Mouse (Mus musculus) hindbrain, embryonic 16.5 days (tissue): Measurements from ENCODE around the gene Hoxb5. TPM values are rescaled to one million over a fixed set of nuclear protein-coding genes. Genes with fewer than 3 reads are reported as not detected.

Experiments used
- ATAC-seq: fragments of 200-750 bp; cut with Nextera tagmentation; 2 replicates; pipeline ENCODE4 v1.8.0; 2017; ENCODE audit warnings: moderate TSS enrichment, moderate library complexity
- H3K27ac ChIP-seq: fragments of 300-500 bp; sonication (generic); 2 replicates; pipeline ENCODE4 v1.5.1; 2014; ENCODE audit warnings: low read depth, mild to moderate bottlenecking, control low read depth, low read length, moderate library complexity
- H3K27me3 ChIP-seq: fragments of 300-500 bp; sonication (generic); replicated peaks from 2 replicates; pipeline ENCODE4 v1.6.1; 2014; ENCODE audit warnings: low read length; ENCODE audit not compliant: control insufficient read depth, insufficient read depth
- H3K36me3 ChIP-seq: fragments of 300-500 bp; sonication (generic); 2 replicates; pipeline ENCODE4 v1.6.1; 2014; ENCODE audit warnings: mild to moderate bottlenecking, low read length, moderate library complexity, mixed read lengths; ENCODE audit not compliant: control insufficient read depth, insufficient read depth
- H3K4me1 ChIP-seq: fragments of 300-500 bp; sonication (generic); 2 replicates; pipeline ENCODE4 v1.6.1; 2014; ENCODE audit warnings: low read depth, low read length; ENCODE audit not compliant: control insufficient read depth, insufficient read depth
- H3K4me2 ChIP-seq: fragments of 300-500 bp; sonication (generic); 2 replicates; pipeline ENCODE4 v1.6.1; 2014; ENCODE audit warnings: mild to moderate bottlenecking, low read length, control low read depth, moderate library complexity
- H3K4me3 ChIP-seq: fragments of 300-500 bp; sonication (generic); 2 replicates; pipeline ENCODE4 v1.5.1; 2014; ENCODE audit warnings: mild to moderate bottlenecking, low read length, control low read depth, moderate library complexity
- H3K9ac ChIP-seq: fragments of 300-500 bp; sonication (generic); 2 replicates; pipeline ENCODE4 v1.6.1; 2014; ENCODE audit warnings: low read depth, mild to moderate bottlenecking, control low read depth, low read length, moderate library complexity
- H3K9me3 ChIP-seq: fragments of 300-500 bp; sonication (generic); 2 replicates; pipeline ENCODE4 v1.6.1; 2014; ENCODE audit warnings: mild to moderate bottlenecking, low read length, moderate library complexity; ENCODE audit not compliant: control insufficient read depth
- WGBS: fragments of 180-500 bp; shearing (Covaris S2); extraction: QIAGEN DNeasy Blood & Tissue Kit; methylation state at CpG from one replicate; pipeline ENCODE4 v1.1.7; 2014; 5-methylcytosine and 5-hydroxymethylcytosine counted together
- polyA plus RNA-seq: library from polyadenylated mRNA; unstranded; fragments of >200 nt; fragmentation: Nextera tagmentation; extraction: Ambion mirVana; gene quantifications from 2 replicates; pipeline ENCODE4 v1.2.1, GENCODE M21; 2015

The Hoxb5 gene
- polyA plus RNA-seq, 1 experiment from 2014 or later: 133 TPM

DNA sequence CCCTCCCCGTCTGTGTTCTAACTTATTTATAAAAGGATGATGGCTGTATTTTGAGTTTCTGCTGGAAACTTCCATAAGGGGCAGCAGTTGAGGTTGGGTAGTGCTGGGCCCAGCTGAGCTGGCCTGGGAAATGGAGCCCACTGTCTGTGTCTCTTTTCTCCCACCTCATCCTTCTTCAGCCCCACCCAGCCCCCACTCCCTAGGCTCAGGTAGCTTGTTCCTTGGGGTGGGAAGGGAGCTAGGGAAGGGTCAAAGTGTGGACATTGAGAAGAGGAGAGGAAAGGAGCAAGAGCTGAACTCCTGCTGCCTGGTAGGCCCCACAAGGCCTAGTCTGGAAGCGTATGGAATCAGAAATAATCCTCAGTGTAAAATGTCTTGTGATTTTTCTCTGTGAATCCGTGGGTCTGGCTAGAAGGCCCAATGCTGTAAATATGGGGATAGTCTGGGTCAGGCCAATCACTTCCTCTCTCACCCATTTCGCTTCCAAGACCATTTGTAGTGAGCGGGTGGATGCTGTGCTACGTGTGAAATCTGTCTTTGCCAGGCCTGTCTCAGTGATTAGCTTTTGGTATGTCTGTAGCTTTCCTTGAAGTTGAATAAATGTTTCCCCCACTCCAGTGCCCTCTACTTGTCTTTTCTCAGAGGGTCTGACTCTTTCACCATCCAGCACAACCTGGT is 2.5 kb downstream of the Hoxb5 start:
- Histone ChIP-seq H3K4me3 (peak overlapping the region; percentile 28), H3K27me3 (peaks cover 49% of the 10 kb centered on the region), H3K36me3 (no peaks in the 10 kb centered on the region), H3K9me3 (no peaks in the 10 kb centered on the region), H3K4me2 (peak overlapping the region; percentile 62), H3K27ac (peak overlapping the region; percentile 90), H3K4me1 (no peaks in the 10 kb centered on the region), H3K9ac (peak overlapping the region; percentile 73)
- no peak for ATAC-seq
- WGBS: 35% methylated on average over 6 of the region's 6 CpGs

GRCm38 (mm10) chr11:96306183-96306907 is 3.2 kb downstream of the Hoxb5 start:
- Histone ChIP-seq H3K9me3 (no peaks in the 10 kb centered on the region), H3K27me3 (peaks cover 52% of the 10 kb centered on the region), H3K9ac (peak overlapping the region; percentile 73), H3K4me1 (no peaks in the 10 kb centered on the region), H3K36me3 (no peaks in the 10 kb centered on the region), H3K4me2 (peak overlapping the region; percentile 62), H3K4me3 (peak overlapping the region; percentile 28), H3K27ac (peak overlapping the region; percentile 90)
- no peak for ATAC-seq
- 20% methylated on average over 7 of the region's 7 CpGs for WGBS

- Histone ChIP-seq H3K36me3 (no peaks in the 10 kb centered on the region), H3K27ac (peak overlapping the region; percentile 90), H3K4me3 (peak overlapping the region; percentile 28), H3K4me1 (no peaks in the 10 kb centered on the region), H3K4me2 (peak overlapping the region; percentile 62), H3K27me3 (peaks cover 55% of the 10 kb centered on the region), H3K9me3 (no peaks in the 10 kb centered on the region), H3K9ac (no peak overlapping the region)
- no peak for ATAC-seq
- 6% methylated on average over 13 of the region's 13 CpGs for WGBS
These were observed 3.8 kb downstream of the Hoxb5 start for GRCm38 (mm10) chr11:96306908-96307269.

GRCm38 (mm10) chr11:96308763-96309162 is 5.6 kb downstream of the Hoxb5 start:
- Histone ChIP-seq H3K9ac (peak overlapping the region; percentile 29; the same call in 1 of the 2 replicates), H3K36me3 (no peaks in the 10 kb centered on the region), H3K4me2 (peak overlapping the region; percentile 62), H3K27ac (peak overlapping the region; percentile 59), H3K9me3 (no peaks in the 10 kb centered on the region), H3K4me1 (no peaks in the 10 kb centered on the region), H3K4me3 (peak overlapping the region; percentile 13), H3K27me3 (peaks cover 68% of the 10 kb centered on the region)
- WGBS: 15% methylated on average over 4 of the region's 4 CpGs
- no peak for ATAC-seq

DNA sequence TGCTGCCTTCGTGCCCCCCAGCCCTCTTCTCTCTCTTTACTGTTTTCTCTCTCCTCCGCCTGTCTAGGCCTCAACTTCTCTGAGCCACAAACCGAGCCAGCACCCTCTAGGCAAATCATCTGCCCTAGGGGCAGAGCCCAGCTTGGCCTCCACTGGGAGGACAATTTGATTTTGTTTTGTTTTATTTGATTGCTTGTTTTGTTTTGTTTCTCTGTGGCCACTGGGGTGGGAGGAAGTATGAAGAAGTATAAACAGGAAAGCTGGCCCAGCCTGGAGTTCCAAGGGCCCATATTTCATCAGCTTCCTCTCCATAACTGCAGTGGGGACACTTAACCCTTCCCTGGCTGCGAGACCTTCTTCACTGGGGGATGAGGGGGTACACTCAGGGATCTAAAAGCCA is 6.2 kb downstream of the Hoxb5 start:
- peak overlapping the region; percentile 29; the same call in 1 of the 2 replicates for H3K9ac ChIP-seq
- peak overlapping the region; percentile 62 for H3K4me2 ChIP-seq
- peak overlapping the region; percentile 72 for H3K27ac ChIP-seq
- peaks cover 69% of the 10 kb centered on the region for H3K27me3 ChIP-seq
- no peak for ATAC-seq
- no peaks in the 10 kb centered on the region for H3K36me3 ChIP-seq
- no peaks in the 10 kb centered on the region for H3K9me3 ChIP-seq
- H3K4me1 ChIP-seq: no peaks in the 10 kb centered on the region
- WGBS: 14% methylated on average over 4 of the region's 4 CpGs
- peak overlapping the region; percentile 13 for H3K4me3 ChIP-seq

DNA sequence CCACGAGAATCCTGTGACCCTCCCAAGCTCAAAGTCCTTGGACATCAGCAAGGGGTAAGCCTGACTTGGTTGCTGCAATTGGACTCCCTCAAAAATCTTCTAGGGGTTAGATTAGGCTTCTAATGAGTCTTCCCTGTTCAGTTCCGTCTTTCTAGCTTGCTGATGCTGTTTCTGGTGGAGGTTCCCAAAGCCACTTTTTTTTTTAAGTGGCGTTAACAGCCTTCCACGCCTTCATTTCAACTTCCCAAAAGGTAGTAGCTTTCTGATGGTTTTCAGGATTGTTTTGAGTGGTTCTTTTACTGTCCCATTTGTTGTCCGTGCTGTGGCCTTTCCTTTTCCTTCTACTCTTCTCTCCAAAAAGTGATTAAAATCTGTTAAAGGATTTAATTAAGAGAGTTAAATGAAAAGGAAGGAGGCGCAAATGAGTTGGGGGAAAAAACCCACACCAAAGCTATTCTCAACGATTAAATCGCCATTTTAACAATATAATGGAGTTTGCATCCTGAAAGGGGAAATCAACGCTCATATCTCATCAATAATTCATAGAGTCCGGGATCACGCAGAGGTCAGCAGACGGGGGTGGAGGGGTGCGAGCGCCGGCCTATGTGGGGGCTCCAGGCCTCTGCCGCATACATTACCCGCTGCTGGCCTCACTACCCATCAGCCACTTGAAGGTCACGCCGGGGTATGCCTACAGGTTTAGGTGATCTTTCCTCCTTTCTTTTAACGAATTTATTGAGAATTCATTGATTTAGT is 7.2 kb downstream of the Hoxb5 start:
- 5% methylated on average over 20 of the region's 20 CpGs for WGBS
- H3K27me3 ChIP-seq: peaks cover 68% of the 10 kb centered on the region

GRCm38 (mm10) chr11:96311097-96311496 is 8.0 kb downstream of the Hoxb5 start:
- Histone ChIP-seq H3K9ac (peak overlapping the region; percentile 49; the same call in 1 of the 2 replicates), H3K27ac (peak overlapping the region; percentile 49), H3K9me3 (no peaks in the 10 kb centered on the region), H3K4me1 (no peaks in the 10 kb centered on the region), H3K4me3 (peak overlapping the region; percentile 24), H3K27me3 (peaks cover 66% of the 10 kb centered on the region), H3K36me3 (no peaks in the 10 kb centered on the region), H3K4me2 (peak overlapping the region; percentile 62)
- ATAC-seq: no peak
- 8% methylated on average over 6 of the region's 6 CpGs for WGBS

More for the DNA sequence above, 7.2 kb downstream of the Hoxb5 start:
- no peaks in the 10 kb centered on the region for H3K36me3 ChIP-seq
- no peaks in the 10 kb centered on the region for H3K9me3 ChIP-seq
- peak overlapping the region; percentile 72 for H3K27ac ChIP-seq
- ATAC-seq: no peak
- peak overlapping the region; percentile 45; the same call in 1 of the 2 replicates for H3K9ac ChIP-seq
- no peaks in the 10 kb centered on the region for H3K4me1 ChIP-seq
- peak overlapping the region; percentile 24 for H3K4me3 ChIP-seq
- peak overlapping the region; percentile 62 for H3K4me2 ChIP-seq

- Histone ChIP-seq H3K4me1 (no peaks in the 10 kb centered on the region), H3K27ac (peak overlapping the region; percentile 49), H3K9me3 (no peaks in the 10 kb centered on the region), H3K9ac (peak overlapping the region; percentile 49), H3K27me3 (peaks cover 65% of the 10 kb centered on the region), H3K4me3 (peak overlapping the region; percentile 24), H3K36me3 (no peaks in the 10 kb centered on the region), H3K4me2 (peak overlapping the region; percentile 62)
- peak; percentile 93 for ATAC-seq
- WGBS: 1% methylated on average over 31 of the region's 31 CpGs
These were observed 8.6 kb downstream of the Hoxb5 start for GRCm38 (mm10) chr11:96311520-96312417.
